Mouse (Mus musculus): ENCODE data around the gene Mns1. TPM values are rescaled to one million over a fixed set of nuclear protein-coding genes. Genes with fewer than 3 reads are reported as not detected.

Gene Mns1
- polyA plus RNA-seq, 1 experiment from 2014 or later, result 34.1 TPM

- H3K4me1 ChIP-seq, result no peaks in the 10 kb centered on the region
- H3K4me3 ChIP-seq, result no peak overlapping the region
- no peak overlapping the region for H3K4me2 ChIP-seq
- no peaks in the 10 kb centered on the region for H3K9me3 ChIP-seq
- 84% methylated on average over 1 of the region's 1 CpGs for WGBS
- no peaks in the 10 kb centered on the region for H3K27me3 ChIP-seq
- H3K36me3 ChIP-seq, result peaks cover 34% of the 10 kb centered on the region
- no peak overlapping the region for H3K27ac ChIP-seq
- no peak for ATAC-seq (ENCODE audit: insufficient number of reproducible peaks, insufficient read depth, low FRiP score, low TSS enrichment, low read depth)
- no peak overlapping the region for H3K9ac ChIP-seq
Measured at GRCm38 (mm10) chr9:72479276-72479675, 41.5 kb downstream of the Mns1 start.

GRCm38 (mm10) chr9:72488523-72488922, 50.7 kb downstream of the Mns1 start:
- H3K27me3 ChIP-seq, result no peaks in the 10 kb centered on the region
- no peak overlapping the region for H3K9ac ChIP-seq
- ATAC-seq (ENCODE audit: insufficient number of reproducible peaks, insufficient read depth, low FRiP score, low TSS enrichment, low read depth), result no peak
- H3K9me3 ChIP-seq, result no peaks in the 10 kb centered on the region
- no peak overlapping the region for H3K27ac ChIP-seq
- no peak overlapping the region for H3K4me3 ChIP-seq
- H3K4me2 ChIP-seq, result no peak overlapping the region
- H3K36me3 ChIP-seq, result peaks cover 24% of the 10 kb centered on the region
- H3K4me1 ChIP-seq, result peaks cover 13% of the 10 kb centered on the region

GRCm38 (mm10) chr9:72489131-72489530, 51.3 kb downstream of the Mns1 start:
- WGBS, result 91% methylated on average over 5 of the region's 5 CpGs
- ATAC-seq (ENCODE audit: insufficient number of reproducible peaks, insufficient read depth, low FRiP score, low TSS enrichment, low read depth), result no peak
- H3K27me3 ChIP-seq, result no peaks in the 10 kb centered on the region

GRCm38 (mm10) chr9:72491559-72492193, 53.9 kb downstream of the Mns1 start:
- ATAC-seq (ENCODE audit: insufficient number of reproducible peaks, insufficient read depth, low FRiP score, low TSS enrichment, low read depth), result peak; percentile 78; the same call in 1 of the 2 replicates
- under 1% methylated on average over 32 of the region's 32 CpGs for WGBS
- peak overlapping the region; percentile 89 for H3K27ac ChIP-seq
- H3K4me1 ChIP-seq, result peaks cover 13% of the 10 kb centered on the region
- no peaks in the 10 kb centered on the region for H3K27me3 ChIP-seq
- H3K9me3 ChIP-seq, result no peaks in the 10 kb centered on the region
- peaks cover 9% of the 10 kb centered on the region for H3K36me3 ChIP-seq
- H3K4me3 ChIP-seq, result peak overlapping the region; percentile 70
- peak overlapping the region; percentile 78 for H3K4me2 ChIP-seq
- H3K9ac ChIP-seq, result peak overlapping the region; percentile 80

More at GRCm38 (mm10) chr9:72489131-72489530, 51.3 kb downstream of the Mns1 start:
- peaks cover 13% of the 10 kb centered on the region for H3K4me1 ChIP-seq
- H3K9me3 ChIP-seq, result no peaks in the 10 kb centered on the region
- no peak overlapping the region for H3K27ac ChIP-seq
- no peak overlapping the region for H3K4me2 ChIP-seq
- no peak overlapping the region for H3K9ac ChIP-seq
- H3K4me3 ChIP-seq, result no peak overlapping the region
- peaks cover 24% of the 10 kb centered on the region for H3K36me3 ChIP-seq

- H3K9me3 ChIP-seq, result no peaks in the 10 kb centered on the region
- H3K4me2 ChIP-seq, result peak within 1 kb of the TSS; percentile 78
- peak within 1 kb of the TSS; percentile 89 for H3K27ac ChIP-seq
- WGBS, result 9% methylated on average over 6 of the region's 6 CpGs
- no peaks in the 10 kb centered on the region for H3K27me3 ChIP-seq
- peak within 1 kb of the TSS; percentile 80 for H3K9ac ChIP-seq
- peaks cover 13% of the 10 kb centered on the region for H3K4me1 ChIP-seq
- peaks cover 4% of the 10 kb centered on the region for H3K36me3 ChIP-seq
- peak within 1 kb of the TSS; percentile 70 for H3K4me3 ChIP-seq
- no peak for ATAC-seq (ENCODE audit: insufficient number of reproducible peaks, insufficient read depth, low FRiP score, low TSS enrichment, low read depth)
Measured at GRCm38 (mm10) chr9:72492194-72492565, 54.4 kb downstream of the Mns1 start, which contains the start of gene Tex9. TSS of gene Tex9 (minus strand) at chr9:72492212.

- no peak for ATAC-seq (ENCODE audit: insufficient number of reproducible peaks, insufficient read depth, low FRiP score, low TSS enrichment, low read depth)
- H3K4me2 ChIP-seq, result no peak overlapping the region
- H3K4me1 ChIP-seq, result peaks cover 13% of the 10 kb centered on the region
- H3K9me3 ChIP-seq, result no peaks in the 10 kb centered on the region
- H3K27me3 ChIP-seq, result no peaks in the 10 kb centered on the region
- H3K27ac ChIP-seq, result no peak overlapping the region
- H3K4me3 ChIP-seq, result no peak overlapping the region
- WGBS, result 84% methylated on average over 2 of the region's 2 CpGs
- no peaks in the 10 kb centered on the region for H3K36me3 ChIP-seq
- H3K9ac ChIP-seq, result no peak overlapping the region
Measured at GRCm38 (mm10) chr9:72493465-72493864, 55.7 kb downstream of the Mns1 start.

GRCm38 (mm10) chr9:72493984-72494685, 56.3 kb downstream of the Mns1 start:
- ATAC-seq (ENCODE audit: insufficient number of reproducible peaks, insufficient read depth, low FRiP score, low TSS enrichment, low read depth), result no peak
- Histone ChIP-seq H3K36me3 (no peaks in the 10 kb centered on the region), H3K27me3 (no peaks in the 10 kb centered on the region), H3K4me2 (no peak overlapping the region), H3K9me3 (no peaks in the 10 kb centered on the region), H3K4me1 (peaks cover 13% of the 10 kb centered on the region), H3K9ac (no peak overlapping the region), H3K27ac (no peak overlapping the region), H3K4me3 (no peak overlapping the region)
- WGBS, result 69% methylated on average over 3 of the region's 3 CpGs

GRCm38 (mm10) chr9:72496691-72497090, 58.9 kb downstream of the Mns1 start:
- no peaks in the 10 kb centered on the region for H3K36me3 ChIP-seq
- H3K4me3 ChIP-seq, result no peak overlapping the region
- no peak overlapping the region for H3K4me2 ChIP-seq
- H3K9me3 ChIP-seq, result no peaks in the 10 kb centered on the region
- WGBS, result 65% methylated on average over 2 of the region's 2 CpGs
- H3K4me1 ChIP-seq, result peaks cover 5% of the 10 kb centered on the region
- no peak for ATAC-seq (ENCODE audit: insufficient number of reproducible peaks, insufficient read depth, low FRiP score, low TSS enrichment, low read depth)
- H3K27me3 ChIP-seq, result no peaks in the 10 kb centered on the region
- H3K27ac ChIP-seq, result no peak overlapping the region
- H3K9ac ChIP-seq, result no peak overlapping the region

- H3K4me3 ChIP-seq, result no peak overlapping the region
- H3K9ac ChIP-seq, result no peak overlapping the region
- no peak overlapping the region for H3K4me2 ChIP-seq
- H3K9me3 ChIP-seq, result no peaks in the 10 kb centered on the region
- WGBS, result 62% methylated on average over 3 of the region's 3 CpGs
- H3K36me3 ChIP-seq, result no peaks in the 10 kb centered on the region
- no peaks in the 10 kb centered on the region for H3K27me3 ChIP-seq
- H3K4me1 ChIP-seq, result peaks cover 3% of the 10 kb centered on the region
- H3K27ac ChIP-seq, result no peak overlapping the region
- no peak for ATAC-seq (ENCODE audit: insufficient number of reproducible peaks, insufficient read depth, low FRiP score, low TSS enrichment, low read depth)
Measured at GRCm38 (mm10) chr9:72497171-72497570, 59.4 kb downstream of the Mns1 start.

Small RNA genes within 50 kb of the gene (microRNA-seq; reads per million reads assigned to microRNA genes)
- not detected for gene Gm28010

Other genes with a start within 250 kb of the Mns1 start
- gene Zfp280d, start 163.2 kb upstream of the Mns1 start, polyA plus RNA-seq (2015; fragmentation: Nextera tagmentation; extraction: Ambion mirVana), result 49.5 and 51.5 TPM in 2 replicates
- gene Tex9, start 54.2 kb downstream of the Mns1 start, polyA plus RNA-seq (2015; fragmentation: Nextera tagmentation; extraction: Ambion mirVana), result 44.5 and 48.2 TPM in 2 replicates
- gene Rfx7, start 94.2 kb downstream of the Mns1 start, polyA plus RNA-seq (2015; fragmentation: Nextera tagmentation; extraction: Ambion mirVana), result 12.4 and 13.3 TPM in 2 replicates
- 659 and 711 TPM in 2 replicates for gene Nedd4, start 224.3 kb downstream of the Mns1 start, polyA plus RNA-seq (2015; fragmentation: Nextera tagmentation; extraction: Ambion mirVana)